Mouse (Mus musculus): ENCODE measurements around the gene Gsdme.

Gene Gsdme

GRCm38 (mm10) chr6:50263670-50264069 is at the start of gene Gsdme:
Gene Gsdme (minus strand): TSS chr6:50263862.
- DNase-seq (ENCODE audit: low read depth, low spot score), result no peak

- DNase-seq (ENCODE audit: low read depth, low spot score), result peak; percentile 92
Observed at GRCm38 (mm10) chr6:50312647-50313046, 49.0 kb upstream of the Gsdme start.

GRCm38 (mm10) chr6:50309019-50309418 is 45.4 kb upstream of the Gsdme start:
- no peak for DNase-seq (ENCODE audit: low read depth, low spot score)

- DNase-seq (ENCODE audit: low read depth, low spot score), result peak; percentile 36
Observed at GRCm38 (mm10) chr6:50306625-50307024, 43.0 kb upstream of the Gsdme start.

- peak; percentile 88 for DNase-seq (ENCODE audit: low read depth, low spot score)
Observed at GRCm38 (mm10) chr6:50304949-50305491, 41.4 kb upstream of the Gsdme start.

- no peak for DNase-seq (ENCODE audit: low read depth, low spot score)
Observed at GRCm38 (mm10) chr6:50301121-50301520, 37.5 kb upstream of the Gsdme start.

- no peak for DNase-seq (ENCODE audit: low read depth, low spot score)
Observed at GRCm38 (mm10) chr6:50300622-50301021, 37.0 kb upstream of the Gsdme start.

- no peak for DNase-seq (ENCODE audit: low read depth, low spot score)
Observed at GRCm38 (mm10) chr6:50299071-50299470, 35.4 kb upstream of the Gsdme start.

- DNase-seq (ENCODE audit: low read depth, low spot score), result no peak
Observed at GRCm38 (mm10) chr6:50297671-50298070, 34.0 kb upstream of the Gsdme start.

- no peak for DNase-seq (ENCODE audit: low read depth, low spot score)
Observed at GRCm38 (mm10) chr6:50295136-50295535, 31.5 kb upstream of the Gsdme start.

- DNase-seq (ENCODE audit: low read depth, low spot score), result peak; percentile 95
Observed at GRCm38 (mm10) chr6:50294128-50294527, 30.5 kb upstream of the Gsdme start.

GRCm38 (mm10) chr6:50291650-50292049 is 28.0 kb upstream of the Gsdme start:
- DNase-seq (ENCODE audit: low read depth, low spot score), result no peak

GRCm38 (mm10) chr6:50286881-50287280 is 23.2 kb upstream of the Gsdme start:
- no peak for DNase-seq (ENCODE audit: low read depth, low spot score)

GRCm38 (mm10) chr6:50279642-50280041 is 16.0 kb upstream of the Gsdme start:
- DNase-seq (ENCODE audit: low read depth, low spot score), result no peak

- no peak for DNase-seq (ENCODE audit: low read depth, low spot score)
Observed at GRCm38 (mm10) chr6:50273947-50274346, 10.3 kb upstream of the Gsdme start.

- no peak for DNase-seq (ENCODE audit: low read depth, low spot score)
Observed at GRCm38 (mm10) chr6:50273416-50273815, 9.8 kb upstream of the Gsdme start.

GRCm38 (mm10) chr6:50262310-50262709 is 1.4 kb downstream of the Gsdme start:
- DNase-seq (ENCODE audit: low read depth, low spot score), result peak; percentile 31

GRCm38 (mm10) chr6:50261922-50262261 is 1.8 kb downstream of the Gsdme start:
- no peak for DNase-seq (ENCODE audit: low read depth, low spot score)

- peak; percentile 96 for DNase-seq (ENCODE audit: low read depth, low spot score)
Observed at GRCm38 (mm10) chr6:50261201-50261921, 2.3 kb downstream of the Gsdme start.

- no peak for DNase-seq (ENCODE audit: low read depth, low spot score)
Observed at GRCm38 (mm10) chr6:50255356-50255755, 8.3 kb downstream of the Gsdme start.

GRCm38 (mm10) chr6:50254723-50255184 is 8.9 kb downstream of the Gsdme start:
- peak; percentile 94 for DNase-seq (ENCODE audit: low read depth, low spot score)

- DNase-seq (ENCODE audit: low read depth, low spot score), result peak; percentile 48
Observed at GRCm38 (mm10) chr6:50252690-50253089, 11.0 kb downstream of the Gsdme start.

- DNase-seq (ENCODE audit: low read depth, low spot score), result no peak
Observed at GRCm38 (mm10) chr6:50247791-50248190, 15.9 kb downstream of the Gsdme start.
